Mouse (Mus musculus) midbrain, embryonic 16.5 days (tissue): Measurements from ENCODE around the gene 4930518I15Rik. TPM values are rescaled to one million over a fixed set of nuclear protein-coding genes. Genes with fewer than 3 reads are reported as not detected.
A peak's percentile ranks its signal among the peaks of the same experiment; 100 is the strongest.

Experiments used
- ATAC-seq: fragments of 200-750 bp; cut with Nextera tagmentation; 2 replicates; pipeline ENCODE4 v1.8.0; 2017; ENCODE audit warnings: moderate TSS enrichment
- H3K27ac ChIP-seq: fragments of 300-500 bp; sonication (generic); 2 replicates; pipeline ENCODE4 v1.5.1; 2014; ENCODE audit warnings: mild to moderate bottlenecking, low read length, mixed read lengths
- H3K27me3 ChIP-seq: fragments of 300-500 bp; sonication (generic); 2 replicates; pipeline ENCODE4 v1.6.1; 2014; ENCODE audit warnings: low read depth, low read length, mixed read lengths; ENCODE audit not compliant: control insufficient read depth, insufficient read depth
- H3K36me3 ChIP-seq: fragments of 300-500 bp; sonication (generic); 2 replicates; pipeline ENCODE4 v1.6.1; 2014; ENCODE audit warnings: mild to moderate bottlenecking, low read length, moderate library complexity, mixed read lengths; ENCODE audit not compliant: control insufficient read depth, insufficient read depth
- H3K4me1 ChIP-seq: fragments of 300-500 bp; sonication (generic); 2 replicates; pipeline ENCODE4 v1.6.1; 2014; ENCODE audit warnings: mild to moderate bottlenecking, low read length, mixed read lengths; ENCODE audit not compliant: control insufficient read depth, insufficient read depth
- H3K4me2 ChIP-seq: fragments of 300-500 bp; sonication (generic); 2 replicates; pipeline ENCODE4 v1.6.1; 2014; ENCODE audit warnings: mild to moderate bottlenecking, low read length, mixed read lengths
- H3K4me3 ChIP-seq: fragments of 300-500 bp; sonication (generic); 2 replicates; pipeline ENCODE4 v1.5.1; 2014; ENCODE audit warnings: low read depth, mild to moderate bottlenecking, low read length, moderate library complexity, mixed read lengths
- H3K9ac ChIP-seq: fragments of 300-500 bp; sonication (generic); 2 replicates; pipeline ENCODE4 v1.6.1; 2014; ENCODE audit warnings: low read depth, low read length, mixed read lengths
- H3K9me3 ChIP-seq: fragments of 300-500 bp; sonication (generic); replicated peaks from 2 replicates; pipeline ENCODE4 v1.6.1; 2014; ENCODE audit warnings: mild to moderate bottlenecking, low read length, mixed read lengths; ENCODE audit not compliant: control insufficient read depth, poor library complexity, severe bottlenecking
- WGBS: fragments of 180-500 bp; shearing (Covaris S2); extraction: QIAGEN DNeasy Blood & Tissue Kit; methylation state at CpG from one replicate; pipeline ENCODE4 v1.1.7; 2014; 5-methylcytosine and 5-hydroxymethylcytosine counted together
- polyA plus RNA-seq: library from polyadenylated mRNA; unstranded; fragments of >200 nt; fragmentation: Nextera tagmentation; extraction: Ambion mirVana; gene quantifications from 2 replicates; pipeline ENCODE4 v1.2.1, GENCODE M21; 2015

Gene 4930518I15Rik
- polyA plus RNA-seq, 1 experiment from 2014 or later = 10.2 TPM

- Histone ChIP-seq H3K27me3 (no peaks in the 10 kb centered on the region), H3K27ac (no peak overlapping the region), H3K9me3 (no peaks in the 10 kb centered on the region), H3K36me3 (peaks cover 12% of the 10 kb centered on the region), H3K9ac (no peak overlapping the region), H3K4me1 (peaks cover under 1% of the 10 kb centered on the region), H3K4me2 (no peak overlapping the region), H3K4me3 (no peak overlapping the region)
- no peak for ATAC-seq
- 89% methylated on average over 7 of the region's 7 CpGs for WGBS
Observed at GRCm38 (mm10) chr2:156869554-156869953, 11.8 kb upstream of the 4930518I15Rik start.

- no peak overlapping the region for H3K27ac ChIP-seq
- WGBS = 86% methylated on average over 8 of the region's 8 CpGs
- no peak overlapping the region for H3K4me2 ChIP-seq
- no peak for ATAC-seq
- peaks cover 9% of the 10 kb centered on the region for H3K36me3 ChIP-seq
- H3K4me1 ChIP-seq = peaks cover 6% of the 10 kb centered on the region
- no peaks in the 10 kb centered on the region for H3K27me3 ChIP-seq
- H3K9ac ChIP-seq = no peak overlapping the region
- no peak overlapping the region for H3K4me3 ChIP-seq
- no peaks in the 10 kb centered on the region for H3K9me3 ChIP-seq
Observed at GRCm38 (mm10) chr2:156868994-156869393, 11.2 kb upstream of the 4930518I15Rik start.

- H3K4me2 ChIP-seq = no peak overlapping the region
- H3K4me3 ChIP-seq = no peak overlapping the region
- H3K4me1 ChIP-seq = peaks cover 24% of the 10 kb centered on the region
- peaks cover 3% of the 10 kb centered on the region; the same call in 1 of the 2 replicates for H3K36me3 ChIP-seq
- H3K9ac ChIP-seq = no peak overlapping the region
- H3K9me3 ChIP-seq = no peaks in the 10 kb centered on the region
- 80% methylated on average over 3 of the region's 3 CpGs for WGBS
- H3K27ac ChIP-seq = no peak overlapping the region
- no peak for ATAC-seq
- H3K27me3 ChIP-seq = no peaks in the 10 kb centered on the region
Observed at GRCm38 (mm10) chr2:156864481-156864880, 6.7 kb upstream of the 4930518I15Rik start.

- peak overlapping the region; percentile 98 for H3K4me2 ChIP-seq
- peaks cover 3% of the 10 kb centered on the region for H3K36me3 ChIP-seq
- WGBS = 5% methylated on average over 28 of the region's 28 CpGs
- peaks cover 24% of the 10 kb centered on the region for H3K4me1 ChIP-seq
- peak overlapping the region; percentile 98 for H3K4me3 ChIP-seq
- no peak for ATAC-seq
- H3K27ac ChIP-seq = peak overlapping the region; percentile 71
- no peaks in the 10 kb centered on the region for H3K9me3 ChIP-seq
- H3K9ac ChIP-seq = peak overlapping the region; percentile 92
- no peaks in the 10 kb centered on the region for H3K27me3 ChIP-seq
Observed at GRCm38 (mm10) chr2:156863487-156864160, 5.9 kb upstream of the 4930518I15Rik start.

GRCm38 (mm10) chr2:156862772-156863486, 5.2 kb upstream of the 4930518I15Rik start, which contains the start of gene Rab5if:
Gene Rab5if (plus strand): TSS chr2:156863128.
- H3K9ac ChIP-seq = peak within 1 kb of the TSS; percentile 92
- H3K36me3 ChIP-seq = peaks cover 6% of the 10 kb centered on the region
- ATAC-seq = peak; percentile 97
- peak within 1 kb of the TSS; percentile 98 for H3K4me2 ChIP-seq
- WGBS = under 1% methylated on average over 86 of the region's 98 CpGs
- H3K27ac ChIP-seq = peak within 1 kb of the TSS; percentile 91
- peaks cover 24% of the 10 kb centered on the region for H3K4me1 ChIP-seq
- H3K9me3 ChIP-seq = no peaks in the 10 kb centered on the region
- H3K4me3 ChIP-seq = peak within 1 kb of the TSS; percentile 98
- H3K27me3 ChIP-seq = no peaks in the 10 kb centered on the region

GRCm38 (mm10) chr2:156862041-156862717, 4.4 kb upstream of the 4930518I15Rik start:
- Histone ChIP-seq H3K27me3 (no peaks in the 10 kb centered on the region), H3K4me3 (peak overlapping the region; percentile 98), H3K9me3 (no peaks in the 10 kb centered on the region), H3K4me2 (peak overlapping the region; percentile 85), H3K4me1 (peaks cover 24% of the 10 kb centered on the region), H3K36me3 (peaks cover 6% of the 10 kb centered on the region), H3K9ac (peak overlapping the region; percentile 68), H3K27ac (peak overlapping the region; percentile 91)
- peak; percentile 21; the same call in 1 of the 2 replicates for ATAC-seq
- under 1% methylated on average over 19 of the region's 19 CpGs for WGBS

- no peak for ATAC-seq
- Histone ChIP-seq H3K27ac (no peak overlapping the region), H3K27me3 (no peaks in the 10 kb centered on the region), H3K9ac (no peak overlapping the region), H3K4me3 (no peak overlapping the region), H3K4me1 (peaks cover 18% of the 10 kb centered on the region), H3K9me3 (no peaks in the 10 kb centered on the region), H3K36me3 (peaks cover 7% of the 10 kb centered on the region), H3K4me2 (no peak overlapping the region)
- 89% methylated on average over 7 of the region's 7 CpGs for WGBS
Observed at GRCm38 (mm10) chr2:156858671-156859070, 925 bp upstream of the 4930518I15Rik start.

GRCm38 (mm10) chr2:156857385-156857791, 358 bp downstream of the 4930518I15Rik start:
- Histone ChIP-seq H3K9me3 (no peaks in the 10 kb centered on the region), H3K27ac (no peak overlapping the region), H3K9ac (no peak overlapping the region), H3K4me3 (no peak overlapping the region), H3K36me3 (peaks cover 7% of the 10 kb centered on the region), H3K27me3 (no peaks in the 10 kb centered on the region), H3K4me2 (no peak overlapping the region), H3K4me1 (peaks cover 17% of the 10 kb centered on the region)
- no peak for ATAC-seq
- 74% methylated on average over 3 of the region's 3 CpGs for WGBS
